Mouse (Mus musculus) bone marrow, adult 2 months (tissue): ENCODE results near the gene Arhgap24.

ENCODE experiments used
- CTCF ChIP-seq: fragments of 200-500 bp; IDR thresholded peaks from 2 replicates; pipeline ENCODE4 v1.5.1; 2011; ENCODE audit warnings: low read length, control low read depth; ENCODE audit not compliant: control insufficient read depth, insufficient read depth
- POLR2A ChIP-seq: fragments of 200-500 bp; IDR thresholded peaks from 2 replicates; pipeline ENCODE4 v1.6.1; 2011; ENCODE audit warnings: low read depth, mild to moderate bottlenecking, control low read depth, low read length, borderline replicate concordance; ENCODE audit not compliant: control insufficient read depth

- no peak for TF ChIP-seq CTCF
- no peak for TF ChIP-seq POLR2A
These were observed 275.8 kb downstream of the Arhgap24 start for GRCm38 (mm10) chr5:102757040-102757439.
